Mouse (Mus musculus): Measurements from ENCODE around the gene Atg7. TPM values are rescaled to one million over a fixed set of nuclear protein-coding genes. Genes with fewer than 3 reads are reported as not detected.

Gene Atg7
- polyA plus RNA-seq, 1 experiment, result not detected

- WGBS, result 66% methylated on average over 5 of the region's 5 CpGs
- Histone ChIP-seq H3K4me1 (ENCODE audit: control insufficient read depth, insufficient read depth, low read length) (peaks cover 4% of the 10 kb centered on the region), H3K4me3 (ENCODE audit: insufficient read depth, low read depth, low read length) (no peak overlapping the region), H3K27ac (ENCODE audit: insufficient read depth, low read depth, low read length) (no peak overlapping the region)
- no peak for TF ChIP-seq POLR2A (IDR thresholded peaks at IDR 0.05; ENCODE audit: insufficient read depth, low read depth, low read length)
- no peak for TF ChIP-seq CTCF (IDR thresholded peaks at IDR 0.05; ENCODE audit: insufficient read depth, low read depth, low read length)
These were observed 155.0 kb downstream of the Atg7 start for GRCm38 (mm10) chr6:114797901-114798300.

GRCm38 (mm10) chr6:114798715-114799114 is 155.8 kb downstream of the Atg7 start:
- H3K4me1 ChIP-seq (ENCODE audit: control insufficient read depth, insufficient read depth, low read length), result peaks cover 4% of the 10 kb centered on the region
- TF ChIP-seq POLR2A (IDR thresholded peaks at IDR 0.05; ENCODE audit: insufficient read depth, low read depth, low read length), result no peak
- no peak for TF ChIP-seq CTCF (IDR thresholded peaks at IDR 0.05; ENCODE audit: insufficient read depth, low read depth, low read length)
- no peak overlapping the region for H3K4me3 ChIP-seq (ENCODE audit: insufficient read depth, low read depth, low read length)
- no peak overlapping the region for H3K27ac ChIP-seq (ENCODE audit: insufficient read depth, low read depth, low read length)
- WGBS, result 84% methylated on average over 4 of the region's 4 CpGs

GRCm38 (mm10) chr6:114800291-114800965 is 157.5 kb downstream of the Atg7 start:
- H3K4me3 ChIP-seq (ENCODE audit: insufficient read depth, low read depth, low read length), result no peak overlapping the region
- 95% methylated on average over 2 of the region's 2 CpGs for WGBS
- no peak overlapping the region for H3K27ac ChIP-seq (ENCODE audit: insufficient read depth, low read depth, low read length)
- TF ChIP-seq CTCF (IDR thresholded peaks at IDR 0.05; ENCODE audit: insufficient read depth, low read depth, low read length) (no peak), POLR2A (IDR thresholded peaks at IDR 0.05; ENCODE audit: insufficient read depth, low read depth, low read length) (no peak)
- H3K4me1 ChIP-seq (ENCODE audit: control insufficient read depth, insufficient read depth, low read length), result peaks cover 5% of the 10 kb centered on the region; the same call in 1 of the 2 replicates

GRCm38 (mm10) chr6:114803915-114804535 is 161.1 kb downstream of the Atg7 start:
- TF ChIP-seq CTCF (IDR thresholded peaks at IDR 0.05; ENCODE audit: insufficient read depth, low read depth, low read length) (no peak), POLR2A (IDR thresholded peaks at IDR 0.05; ENCODE audit: insufficient read depth, low read depth, low read length) (no peak)
- Histone ChIP-seq H3K4me1 (ENCODE audit: control insufficient read depth, insufficient read depth, low read length) (peaks cover 5% of the 10 kb centered on the region; the same call in 1 of the 2 replicates), H3K4me3 (ENCODE audit: insufficient read depth, low read depth, low read length) (no peak overlapping the region), H3K27ac (ENCODE audit: insufficient read depth, low read depth, low read length) (peak overlapping the region; percentile 35; the same call in 1 of the 2 replicates)
- 72% methylated on average over 8 of the region's 8 CpGs for WGBS

GRCm38 (mm10) chr6:114804866-114805265 is 162.0 kb downstream of the Atg7 start:
- H3K4me3 ChIP-seq (ENCODE audit: insufficient read depth, low read depth, low read length), result no peak overlapping the region
- no peak overlapping the region for H3K27ac ChIP-seq (ENCODE audit: insufficient read depth, low read depth, low read length)
- 63% methylated on average over 1 of the region's 1 CpGs for WGBS
- TF ChIP-seq CTCF (IDR thresholded peaks at IDR 0.05; ENCODE audit: insufficient read depth, low read depth, low read length) (no peak), POLR2A (IDR thresholded peaks at IDR 0.05; ENCODE audit: insufficient read depth, low read depth, low read length) (no peak)
- H3K4me1 ChIP-seq (ENCODE audit: control insufficient read depth, insufficient read depth, low read length), result peaks cover 5% of the 10 kb centered on the region; the same call in 1 of the 2 replicates

GRCm38 (mm10) chr6:114805927-114806326 is 163.0 kb downstream of the Atg7 start:
- Histone ChIP-seq H3K4me3 (ENCODE audit: insufficient read depth, low read depth, low read length) (no peak overlapping the region), H3K27ac (ENCODE audit: insufficient read depth, low read depth, low read length) (no peak overlapping the region), H3K4me1 (ENCODE audit: control insufficient read depth, insufficient read depth, low read length) (peaks cover 5% of the 10 kb centered on the region; the same call in 1 of the 2 replicates)
- WGBS, result 93% methylated on average over 4 of the region's 4 CpGs
- TF ChIP-seq CTCF (IDR thresholded peaks at IDR 0.05; ENCODE audit: insufficient read depth, low read depth, low read length) (no peak), POLR2A (IDR thresholded peaks at IDR 0.05; ENCODE audit: insufficient read depth, low read depth, low read length) (no peak)

- Histone ChIP-seq H3K4me3 (ENCODE audit: insufficient read depth, low read depth, low read length) (no peak overlapping the region), H3K4me1 (ENCODE audit: control insufficient read depth, insufficient read depth, low read length) (peaks cover 5% of the 10 kb centered on the region; the same call in 1 of the 2 replicates), H3K27ac (ENCODE audit: insufficient read depth, low read depth, low read length) (no peak overlapping the region)
- TF ChIP-seq CTCF (IDR thresholded peaks at IDR 0.05; ENCODE audit: insufficient read depth, low read depth, low read length) (no peak), POLR2A (IDR thresholded peaks at IDR 0.05; ENCODE audit: insufficient read depth, low read depth, low read length) (no peak)
- WGBS, result 92% methylated on average over 3 of the region's 3 CpGs
These were observed 164.6 kb downstream of the Atg7 start for GRCm38 (mm10) chr6:114807474-114807873.

- TF ChIP-seq POLR2A (IDR thresholded peaks at IDR 0.05; ENCODE audit: insufficient read depth, low read depth, low read length) (no peak), CTCF (IDR thresholded peaks at IDR 0.05; ENCODE audit: insufficient read depth, low read depth, low read length) (no peak)
- H3K4me1 ChIP-seq (ENCODE audit: control insufficient read depth, insufficient read depth, low read length), result peaks cover 4% of the 10 kb centered on the region; the same call in 1 of the 2 replicates
- H3K4me3 ChIP-seq (ENCODE audit: insufficient read depth, low read depth, low read length), result no peak overlapping the region
- 95% methylated on average over 3 of the region's 3 CpGs for whole genome bisulfite sequencing
- no peak overlapping the region for H3K27ac ChIP-seq (ENCODE audit: insufficient read depth, low read depth, low read length)
These were observed 165.9 kb downstream of the Atg7 start for GRCm38 (mm10) chr6:114808654-114809430.

Data from olfactory bulb, adult 2 months (tissue).